Mouse (Mus musculus): Measurements from ENCODE around the gene Ecpas. TPM values are rescaled to one million over a fixed set of nuclear protein-coding genes. Genes with fewer than 3 reads are reported as not detected.

Gene Ecpas
- total RNA-seq, 2 experiments from 2014 or later, result 172 to 190 TPM

- peak; percentile 55 to 75 for DNase-seq (ENCODE audit: low spot score in 2 of 2)
Observed at GRCm38 (mm10) chr4:58911831-58912628, 519 bp downstream of the Ecpas start.

GRCm38 (mm10) chr4:58911069-58911830 lies 1.3 kb downstream of the Ecpas start:
- peak; percentile 41 to 50 for DNase-seq (ENCODE audit: low spot score in 2 of 2)

GRCm38 (mm10) chr4:58910175-58911068 lies 2.1 kb downstream of the Ecpas start:
- no peak for DNase-seq (ENCODE audit: low spot score in 2 of 2)

- DNase-seq (ENCODE audit: low spot score in 2 of 2), result no peak
Observed at GRCm38 (mm10) chr4:58907453-58907852, 5.1 kb downstream of the Ecpas start.

GRCm38 (mm10) chr4:58898318-58898717 lies 14.2 kb downstream of the Ecpas start:
- no peak for DNase-seq (ENCODE audit: low spot score in 2 of 2)

- no peak for DNase-seq (ENCODE audit: low spot score in 2 of 2)
Observed at GRCm38 (mm10) chr4:58897436-58897835, 15.1 kb downstream of the Ecpas start.

- DNase-seq (ENCODE audit: low spot score in 2 of 2), result no peak
Observed at GRCm38 (mm10) chr4:58894399-58894798, 18.1 kb downstream of the Ecpas start.

- DNase-seq (ENCODE audit: low spot score in 2 of 2), result no peak
Observed at GRCm38 (mm10) chr4:58890035-58890782, 22.3 kb downstream of the Ecpas start.

- no peak for DNase-seq (ENCODE audit: low spot score in 2 of 2)
Observed at GRCm38 (mm10) chr4:58888568-58888967, 24.0 kb downstream of the Ecpas start.

GRCm38 (mm10) chr4:58887626-58888025 lies 24.9 kb downstream of the Ecpas start:
- no peak for DNase-seq (ENCODE audit: low spot score in 2 of 2)

- no peak for DNase-seq (ENCODE audit: low spot score in 2 of 2)
Observed at GRCm38 (mm10) chr4:58886778-58887177, 25.8 kb downstream of the Ecpas start.

GRCm38 (mm10) chr4:58885341-58885740 lies 27.2 kb downstream of the Ecpas start:
- no peak for DNase-seq (ENCODE audit: low spot score in 2 of 2)

- no peak for DNase-seq (ENCODE audit: low spot score in 2 of 2)
Observed at GRCm38 (mm10) chr4:58883841-58884240, 28.7 kb downstream of the Ecpas start.

- no peak for DNase-seq (ENCODE audit: low spot score in 2 of 2)
Observed at GRCm38 (mm10) chr4:58874373-58874772, 38.2 kb downstream of the Ecpas start.

- no peak for DNase-seq (ENCODE audit: low spot score in 2 of 2)
Observed at GRCm38 (mm10) chr4:58867242-58867641, 45.3 kb downstream of the Ecpas start.

GRCm38 (mm10) chr4:58832908-58833307 lies 79.6 kb downstream of the Ecpas start:
- DNase-seq (ENCODE audit: low spot score in 2 of 2), result no peak

- peak in 1 of 2 experiments; percentile 11 for DNase-seq (ENCODE audit: low spot score in 2 of 2)
Observed at GRCm38 (mm10) chr4:58825921-58826320, 86.6 kb downstream of the Ecpas start.

GRCm38 (mm10) chr4:58787616-58788015 lies 124.9 kb downstream of the Ecpas start, which contains the start of gene Olfr267:
Gene Olfr267, minus strand, starts transcription at chr4:58787716.
- DNase-seq (ENCODE audit: low spot score in 2 of 2), result no peak

- no peak for DNase-seq (ENCODE audit: low spot score in 2 of 2)
Observed at GRCm38 (mm10) chr4:58786659-58787058, 125.9 kb downstream of the Ecpas start.

GRCm38 (mm10) chr4:58763417-58763816 lies 149.1 kb downstream of the Ecpas start:
- DNase-seq (ENCODE audit: low spot score in 2 of 2), result peak in 1 of 2 experiments; percentile 18
